Mouse (Mus musculus) forebrain, embryonic 12.5 days (tissue): Measurements from ENCODE around the gene Ttc28. TPM values are rescaled to one million over a fixed set of nuclear protein-coding genes. Genes with fewer than 3 reads are reported as not detected.
"Not testable (repeated sequence)": the region's sequence is repeated elsewhere in the genome, so short reads cannot be mapped to it uniquely, and the experiment has no call there.

ENCODE experiments used
- ATAC-seq: fragments of 200-750 bp; cut with Nextera tagmentation; 2 replicates; pipeline ENCODE4 v1.8.0; 2017; ENCODE audit warnings: moderate TSS enrichment; ENCODE audit not compliant: low FRiP score
- H3K27ac ChIP-seq: fragments of 300-500 bp; sonication (generic); 2 replicates; pipeline ENCODE4 v1.5.1; 2016; ENCODE audit warnings: mild to moderate bottlenecking
- H3K27me3 ChIP-seq: fragments of 300-500 bp; sonication (generic); 2 replicates; pipeline ENCODE4 v1.6.1; 2016; ENCODE audit warnings: mild to moderate bottlenecking
- H3K36me3 ChIP-seq: fragments of 300-500 bp; sonication (generic); replicated peaks from 2 replicates; pipeline ENCODE4 v1.6.1; 2016; ENCODE audit warnings: mild to moderate bottlenecking
- H3K4me1 ChIP-seq: fragments of 300-500 bp; sonication (generic); 2 replicates; pipeline ENCODE4 v1.6.1; 2016
- H3K4me2 ChIP-seq: fragments of 300-500 bp; sonication (generic); 2 replicates; pipeline ENCODE4 v1.6.1; 2016; ENCODE audit warnings: mild to moderate bottlenecking, moderate library complexity
- H3K4me3 ChIP-seq: fragments of 300-500 bp; sonication (generic); replicated peaks from 2 replicates; pipeline ENCODE4 v1.5.1; 2016; ENCODE audit warnings: mild to moderate bottlenecking
- H3K9ac ChIP-seq: fragments of 300-500 bp; sonication (generic); 2 replicates; pipeline ENCODE4 v1.6.1; 2016; ENCODE audit warnings: mild to moderate bottlenecking
- H3K9me3 ChIP-seq: fragments of 300-500 bp; sonication (generic); 2 replicates; pipeline ENCODE4 v1.6.1; 2016
- WGBS: fragments of 180-500 bp; shearing (Covaris S2); methylation state at CpG from one replicate; pipeline ENCODE4 v1.1.7; 2016; 5-methylcytosine and 5-hydroxymethylcytosine counted together
- polyA plus RNA-seq: library from polyadenylated mRNA; unstranded; fragments of >200 nt; fragmentation: Nextera tagmentation; extraction: Ambion mirVana; gene quantifications from 2 replicates; pipeline ENCODE4 v1.2.1, GENCODE M21; 2016

Gene Ttc28
- polyA plus RNA-seq, 1 experiment from 2014 or later: 23.1 TPM

DNA sequence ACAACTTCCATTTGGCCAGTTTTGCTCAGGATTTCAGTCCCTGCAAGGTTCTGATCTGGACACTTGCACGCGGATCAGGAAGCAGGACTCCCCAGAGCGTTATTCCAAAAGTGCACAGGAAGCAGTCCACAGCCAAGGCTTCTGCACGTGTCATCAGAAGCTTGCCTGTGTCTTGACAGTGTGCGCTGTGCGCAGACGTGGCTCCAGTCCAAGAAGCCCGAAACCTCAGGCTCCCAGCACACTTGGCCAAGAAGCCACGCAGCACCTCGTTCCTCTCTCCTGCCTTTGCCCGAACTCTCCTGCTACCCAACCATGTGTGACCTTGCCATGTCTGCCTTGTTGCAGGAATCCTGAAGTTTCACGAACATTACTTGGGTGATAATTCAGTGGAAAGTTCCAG, 355.5 kb downstream of the Ttc28 start:
- Histone ChIP-seq H3K9me3 (no peaks in the 10 kb centered on the region), H3K4me3 (no peak overlapping the region), H3K27ac (0 out of 2 replicates have a peak overlapping the region, but pooled peaks have one; percentile 1), H3K36me3 (peaks cover 35% of the 10 kb centered on the region), H3K27me3 (no peaks in the 10 kb centered on the region), H3K4me2 (no peak overlapping the region), H3K9ac (no peak overlapping the region), H3K4me1 (peaks cover 40% of the 10 kb centered on the region)
- 92% methylated on average over 12 of the region's 12 CpGs for WGBS
- no peak for ATAC-seq

DNA sequence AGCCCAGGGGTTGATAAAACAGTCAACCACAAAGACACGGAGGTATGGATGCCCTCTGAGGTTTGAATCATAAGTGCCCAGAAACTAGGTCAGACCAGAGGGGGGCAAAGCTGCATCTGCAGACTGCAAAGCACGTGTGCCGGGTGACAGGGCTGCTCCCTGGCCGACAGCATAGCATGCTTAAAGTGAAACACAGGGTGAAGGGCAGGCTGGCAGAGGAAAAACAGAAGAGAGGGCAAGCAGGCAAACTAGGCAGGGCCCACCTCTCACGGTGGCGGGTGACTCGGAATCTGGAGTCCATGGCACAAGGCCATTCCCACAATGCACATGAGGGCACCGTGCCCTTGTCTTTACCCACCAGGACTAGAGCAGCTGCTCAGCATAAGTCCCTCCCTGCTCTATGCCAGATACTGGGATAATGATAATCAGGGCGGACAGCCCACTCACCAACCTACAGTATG, 357.6 kb downstream of the Ttc28 start:
- Histone ChIP-seq H3K27me3 (no peaks in the 10 kb centered on the region; the same call in 1 of the 2 replicates), H3K4me1 (peaks cover 22% of the 10 kb centered on the region), H3K27ac (no peak overlapping the region), H3K36me3 (peaks cover 25% of the 10 kb centered on the region), H3K9ac (no peak overlapping the region), H3K4me3 (no peak overlapping the region), H3K4me2 (no peak overlapping the region), H3K9me3 (no peaks in the 10 kb centered on the region)
- 90% methylated on average over 9 of the region's 9 CpGs for WGBS
- ATAC-seq: no peak

DNA sequence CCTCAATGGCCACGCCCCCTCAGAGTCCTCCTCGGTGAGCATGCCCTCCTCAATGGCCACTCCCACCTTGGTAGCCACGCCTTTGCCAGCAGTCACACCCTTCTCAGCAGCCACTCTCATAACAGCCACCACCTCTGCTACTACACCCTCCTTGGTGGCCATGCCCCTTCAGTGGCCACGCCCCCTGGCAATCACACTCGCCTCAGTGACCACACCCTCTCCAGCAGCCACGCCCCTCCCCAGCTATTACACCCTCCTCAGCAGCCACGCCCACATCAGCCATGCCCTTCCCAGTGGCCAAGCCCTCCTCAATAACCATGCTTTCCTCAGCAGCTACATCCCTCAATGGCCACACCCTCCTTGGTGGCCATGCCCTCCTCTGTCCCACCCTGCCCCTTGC, 359.6 kb downstream of the Ttc28 start:
- H3K4me2 ChIP-seq: no peak overlapping the region
- whole genome bisulfite sequencing: 51% methylated on average over 7 of the region's 7 CpGs
- H3K27me3 ChIP-seq: no peaks in the 10 kb centered on the region; the same call in 1 of the 2 replicates
- H3K9ac ChIP-seq: no peak overlapping the region
- H3K36me3 ChIP-seq: peaks cover 25% of the 10 kb centered on the region
- peaks cover 27% of the 10 kb centered on the region for H3K4me1 ChIP-seq
- no peak overlapping the region for H3K4me3 ChIP-seq
- H3K27ac ChIP-seq: no peak overlapping the region
- H3K9me3 ChIP-seq: no peaks in the 10 kb centered on the region
- no peak for ATAC-seq

DNA sequence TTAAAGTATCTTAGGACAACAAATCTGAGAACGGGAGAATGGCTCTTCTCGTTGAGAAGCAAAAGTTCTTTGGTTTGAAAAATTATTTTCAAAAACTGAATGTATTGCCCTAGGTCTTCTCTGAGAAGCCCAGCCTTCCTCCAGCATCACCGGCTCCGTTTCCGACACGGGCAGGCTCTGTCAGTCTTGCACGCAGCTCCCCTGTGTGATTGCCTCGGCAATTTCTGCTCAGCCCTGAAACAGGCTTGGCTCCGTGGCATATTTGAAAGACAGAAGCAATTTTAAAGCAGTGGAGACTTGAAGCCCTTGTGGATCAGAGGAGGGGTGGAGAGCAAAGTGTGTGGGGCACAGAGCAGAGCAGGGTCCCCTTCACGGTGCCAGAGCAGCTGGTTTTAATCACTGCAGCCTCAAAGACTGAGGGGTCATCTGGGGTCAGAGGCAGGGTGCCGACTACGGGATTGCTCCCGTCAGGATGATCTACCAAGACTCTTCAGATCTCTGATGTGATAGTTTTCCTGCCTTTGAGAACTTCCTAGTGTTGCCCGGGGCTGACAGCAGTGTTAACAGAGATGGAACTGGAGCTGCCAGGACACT, 363.9 kb downstream of the Ttc28 start:
- no peak for ATAC-seq
- 0 out of 2 replicates have a peak overlapping the region, but pooled peaks have one; percentile 25 for H3K27ac ChIP-seq
- no peaks in the 10 kb centered on the region for H3K9me3 ChIP-seq
- H3K4me3 ChIP-seq: no peak overlapping the region
- no peak overlapping the region for H3K4me2 ChIP-seq
- no peak overlapping the region for H3K9ac ChIP-seq
- peaks cover 28% of the 10 kb centered on the region for H3K4me1 ChIP-seq
- H3K36me3 ChIP-seq: peaks cover 6% of the 10 kb centered on the region; the same call in 1 of the 2 replicates
- H3K27me3 ChIP-seq: no peaks in the 10 kb centered on the region; the same call in 1 of the 2 replicates
- WGBS: 41% methylated on average over 14 of the region's 14 CpGs

DNA sequence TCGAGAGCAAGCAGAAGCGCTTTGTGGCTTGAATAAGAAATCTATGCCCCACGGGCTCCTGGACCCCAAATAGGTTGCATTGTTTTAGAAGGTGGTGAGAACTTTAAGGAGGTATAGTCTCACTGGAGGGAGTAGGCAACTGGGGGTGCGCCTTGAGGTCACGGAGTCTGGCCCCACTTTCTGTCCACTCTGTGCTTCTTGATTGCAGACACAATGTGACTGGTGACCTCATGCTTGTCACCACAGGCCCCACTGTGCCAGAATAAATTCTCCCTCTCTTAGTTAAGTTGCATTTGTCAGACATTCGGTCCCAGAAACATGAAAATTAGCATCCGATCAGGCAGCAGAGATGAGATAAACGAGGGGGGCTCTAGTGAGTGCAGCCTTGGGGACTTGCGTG, 364.5 kb downstream of the Ttc28 start:
- 65% methylated on average over 9 of the region's 9 CpGs for whole genome bisulfite sequencing
- 0 out of 2 replicates have a peak overlapping the region, but pooled peaks have one; percentile 25 for H3K27ac ChIP-seq

DNA sequence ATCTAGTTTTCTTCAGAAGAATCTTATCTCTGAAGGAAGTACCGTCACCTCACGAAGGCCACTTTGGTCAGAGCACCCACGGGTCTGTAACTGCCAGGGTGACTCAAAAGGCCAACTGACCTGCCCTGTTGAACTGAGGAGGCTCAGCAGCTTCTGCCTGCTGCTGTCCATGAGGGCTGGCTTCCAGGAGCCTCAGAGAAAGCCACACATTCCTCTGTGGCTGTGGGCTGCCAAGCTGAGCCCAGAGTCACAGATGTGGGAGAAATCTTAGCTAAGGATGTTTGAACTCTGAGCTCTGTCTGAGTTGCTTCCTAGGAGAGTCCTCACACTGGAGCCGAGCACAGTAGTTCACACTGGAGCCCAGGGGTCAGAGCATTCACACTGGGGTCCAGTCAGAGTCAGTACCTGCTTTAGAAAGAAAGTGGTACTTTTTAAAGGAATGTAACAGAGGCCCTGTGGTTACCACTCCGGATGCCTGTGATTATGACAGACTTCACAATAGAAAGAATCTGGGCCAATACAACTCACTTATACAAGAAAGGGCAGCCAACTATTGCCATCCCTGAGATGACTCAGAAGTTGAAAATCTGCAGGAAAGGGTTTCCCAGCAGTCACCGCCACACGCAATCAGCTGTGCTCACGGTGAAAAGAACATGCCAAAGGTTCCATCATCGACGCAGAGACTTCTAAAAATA, 368.1 kb downstream of the Ttc28 start:
- ATAC-seq: no peak
- Histone ChIP-seq H3K9me3 (no peaks in the 10 kb centered on the region), H3K9ac (no peak overlapping the region), H3K4me1 (peaks cover 29% of the 10 kb centered on the region), H3K27ac (no peak overlapping the region), H3K36me3 (no peaks in the 10 kb centered on the region), H3K4me2 (no peak overlapping the region), H3K27me3 (no peaks in the 10 kb centered on the region), H3K4me3 (no peak overlapping the region)
- 88% methylated on average over 10 of the region's 10 CpGs for WGBS

More for the DNA sequence above, 364.5 kb downstream of the Ttc28 start:
- Histone ChIP-seq H3K36me3 (peaks cover 6% of the 10 kb centered on the region; the same call in 1 of the 2 replicates), H3K4me3 (no peak overlapping the region), H3K27me3 (no peaks in the 10 kb centered on the region; the same call in 1 of the 2 replicates), H3K9ac (no peak overlapping the region), H3K4me2 (no peak overlapping the region), H3K4me1 (peaks cover 28% of the 10 kb centered on the region), H3K9me3 (no peaks in the 10 kb centered on the region)
- no peak for ATAC-seq

DNA sequence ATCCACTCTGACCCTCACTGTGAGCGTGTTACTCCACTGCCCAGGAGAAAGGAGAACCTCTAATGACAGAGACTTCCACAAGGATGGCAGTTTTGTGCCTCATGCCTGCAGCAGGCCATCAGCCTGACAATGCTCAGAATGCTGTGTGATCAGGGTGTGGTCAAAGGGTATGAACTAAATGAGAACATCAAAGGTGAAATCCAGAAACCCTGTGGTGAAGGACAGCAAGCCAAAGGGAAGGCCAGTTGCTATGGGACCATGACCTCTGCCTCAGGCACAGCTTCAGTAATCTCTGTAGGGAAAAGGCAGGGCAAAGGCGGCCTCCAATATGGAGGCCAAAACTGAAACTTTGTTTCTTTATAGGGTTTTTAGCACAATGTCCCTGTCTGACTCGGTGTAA, 372.5 kb downstream of the Ttc28 start:
- Histone ChIP-seq H3K4me2 (no peak overlapping the region), H3K4me1 (peaks cover 35% of the 10 kb centered on the region), H3K9me3 (no peaks in the 10 kb centered on the region), H3K9ac (no peak overlapping the region), H3K4me3 (no peak overlapping the region), H3K27ac (no peak overlapping the region), H3K27me3 (peaks cover 16% of the 10 kb centered on the region), H3K36me3 (no peaks in the 10 kb centered on the region)
- WGBS: 85% methylated on average over 3 of the region's 3 CpGs
- ATAC-seq: no peak

DNA sequence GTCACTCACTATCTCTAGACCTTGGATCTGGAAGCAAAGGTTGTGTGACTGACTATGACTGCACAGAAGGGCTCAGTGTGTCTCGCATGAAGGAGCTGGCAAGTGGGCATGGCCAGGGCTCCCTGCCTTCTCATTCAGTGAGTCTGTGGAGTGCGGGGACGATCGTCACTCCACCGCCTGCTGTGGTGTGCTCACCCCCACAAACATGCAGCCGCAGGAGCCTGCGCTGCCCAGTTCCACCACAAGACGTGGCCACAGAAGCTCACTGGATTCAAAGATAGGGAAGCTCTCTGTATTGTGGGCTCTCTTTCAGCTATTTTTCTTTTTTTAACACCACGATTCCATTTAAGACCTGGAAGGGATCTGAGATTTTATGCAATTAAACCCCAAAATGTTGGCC, 374.8 kb downstream of the Ttc28 start:
- no peaks in the 10 kb centered on the region for H3K36me3 ChIP-seq
- H3K4me2 ChIP-seq: no peak overlapping the region
- H3K9me3 ChIP-seq: no peaks in the 10 kb centered on the region
- no peak overlapping the region for H3K27ac ChIP-seq
- ATAC-seq: no peak
- 86% methylated on average over 9 of the region's 9 CpGs for WGBS
- peaks cover 47% of the 10 kb centered on the region for H3K4me1 ChIP-seq
- no peak overlapping the region for H3K9ac ChIP-seq
- H3K27me3 ChIP-seq: peaks cover 34% of the 10 kb centered on the region
- H3K4me3 ChIP-seq: no peak overlapping the region

DNA sequence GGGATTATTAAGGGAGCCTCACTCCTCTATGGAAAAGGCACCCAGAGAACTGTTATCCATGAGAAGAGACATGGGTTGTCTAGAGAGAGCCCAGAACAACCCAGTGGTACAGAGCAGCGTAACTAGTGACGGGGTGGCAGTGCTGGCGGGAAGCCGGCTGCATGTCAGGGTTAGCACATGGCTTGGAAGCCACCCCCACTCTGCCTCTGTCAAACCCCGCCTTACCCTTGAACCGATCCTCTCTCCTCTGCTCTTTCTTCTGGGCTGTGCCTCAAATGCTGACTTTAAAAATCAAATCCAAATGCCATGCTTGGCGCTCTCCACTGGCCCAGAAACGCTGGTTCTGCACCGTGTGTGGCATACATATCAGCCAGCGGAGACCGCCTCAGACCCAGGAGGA, 375.2 kb downstream of the Ttc28 start:
- peaks cover 47% of the 10 kb centered on the region for H3K4me1 ChIP-seq
- no peaks in the 10 kb centered on the region for H3K9me3 ChIP-seq
- H3K27ac ChIP-seq: peak overlapping the region; percentile 79; the same call in 1 of the 2 replicates
- H3K36me3 ChIP-seq: no peaks in the 10 kb centered on the region
- 82% methylated on average over 11 of the region's 11 CpGs for WGBS
- H3K27me3 ChIP-seq: peaks cover 34% of the 10 kb centered on the region
- ATAC-seq: no peak
- no peak overlapping the region for H3K4me3 ChIP-seq
- H3K4me2 ChIP-seq: no peak overlapping the region
- 0 out of 2 replicates have a peak overlapping the region, but pooled peaks have one; percentile 33 for H3K9ac ChIP-seq

DNA sequence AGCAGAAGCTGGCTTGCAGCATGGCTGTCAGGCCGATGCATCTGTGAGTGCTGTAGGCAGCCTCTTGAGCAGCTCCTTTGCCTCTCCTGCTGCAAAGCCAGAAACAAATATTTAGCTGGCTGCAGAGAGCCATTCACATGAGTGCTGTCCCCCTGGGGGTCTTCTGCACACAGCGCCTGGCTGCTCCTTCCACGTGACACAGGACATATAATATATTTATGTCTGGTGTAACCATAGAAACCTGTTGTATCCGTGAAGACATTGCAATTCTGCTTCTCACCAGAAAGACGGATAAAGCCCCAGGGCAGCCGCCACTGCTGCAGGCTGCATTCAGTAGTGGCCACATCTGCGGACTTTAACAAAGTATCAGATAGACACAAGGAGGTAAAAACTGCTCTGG, 376.6 kb downstream of the Ttc28 start:
- ATAC-seq: peak; percentile 67
- WGBS: 25% methylated on average over 7 of the region's 7 CpGs

DNA sequence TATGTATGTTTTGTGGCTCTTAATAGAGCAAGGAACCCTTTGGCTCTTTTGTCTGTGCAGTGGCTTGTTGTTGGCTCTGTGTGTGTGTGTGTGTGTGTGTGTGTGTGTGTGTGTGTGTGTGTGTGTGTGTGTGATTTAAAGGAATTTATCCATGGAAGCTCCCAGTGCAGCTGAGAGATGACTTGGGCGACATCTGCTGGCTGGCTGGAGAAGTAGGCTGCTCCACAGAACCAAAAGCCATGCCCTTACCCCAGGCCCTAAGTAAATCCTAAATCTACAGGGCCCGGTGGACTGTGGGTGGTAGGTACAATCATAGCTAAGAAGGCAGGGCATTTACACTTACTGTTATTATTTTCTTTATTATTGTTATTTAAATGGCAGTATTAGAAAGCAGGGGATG, 377.5 kb downstream of the Ttc28 start:
- no peak overlapping the region for H3K4me3 ChIP-seq
- no peak overlapping the region for H3K4me2 ChIP-seq
- peaks cover 34% of the 10 kb centered on the region for H3K27me3 ChIP-seq
- WGBS: 2% methylated on average over 2 of the region's 2 CpGs
- no peak overlapping the region for H3K9ac ChIP-seq
- H3K4me1 ChIP-seq: peaks cover 52% of the 10 kb centered on the region
- no peaks in the 10 kb centered on the region for H3K9me3 ChIP-seq
- no peaks in the 10 kb centered on the region for H3K36me3 ChIP-seq
- peak; percentile 36; the same call in 1 of the 2 replicates for ATAC-seq
- peak overlapping the region; percentile 79 for H3K27ac ChIP-seq

More for the DNA sequence above, 376.6 kb downstream of the Ttc28 start:
- Histone ChIP-seq H3K27me3 (peaks cover 34% of the 10 kb centered on the region), H3K4me1 (peaks cover 47% of the 10 kb centered on the region), H3K27ac (peak overlapping the region; percentile 79), H3K36me3 (no peaks in the 10 kb centered on the region), H3K4me2 (no peak overlapping the region), H3K9ac (peak overlapping the region; percentile 38; the same call in 1 of the 2 replicates), H3K9me3 (no peaks in the 10 kb centered on the region), H3K4me3 (no peak overlapping the region)

DNA sequence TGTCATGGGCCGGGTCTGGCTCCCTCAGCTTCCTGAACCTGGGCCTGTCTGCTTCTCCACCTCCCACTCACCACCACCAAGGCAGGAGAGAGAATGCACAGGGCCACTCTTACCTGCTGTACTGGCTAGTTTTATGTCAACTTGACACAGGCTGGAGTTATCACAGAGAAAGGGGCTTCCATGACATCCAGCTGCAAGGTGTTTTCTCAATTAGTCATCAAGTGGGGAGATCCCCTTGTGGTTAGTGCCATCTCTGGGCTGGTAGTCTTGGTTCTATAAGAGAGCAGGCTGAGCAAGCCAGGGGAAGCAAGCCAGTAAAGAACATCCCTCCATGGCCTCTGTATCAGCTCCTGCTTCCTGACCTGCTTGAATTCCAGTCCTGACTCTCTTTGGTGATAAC, 381.6 kb downstream of the Ttc28 start:
- WGBS: 79% methylated on average over 1 of the region's 1 CpGs
- H3K4me2 ChIP-seq, H3K9me3 ChIP-seq, H3K36me3 ChIP-seq, H3K4me3 ChIP-seq, ATAC-seq, H3K9ac ChIP-seq, H3K27ac ChIP-seq: not testable (repeated sequence)
- Histone ChIP-seq H3K27me3 (peaks cover 17% of the 10 kb centered on the region; the same call in 1 of the 2 replicates), H3K4me1 (peaks cover 49% of the 10 kb centered on the region)
